Mouse (Mus musculus) small intestine, adult 2 months (tissue): Measurements from ENCODE around the gene Stk39. TPM values are rescaled to one million over a fixed set of nuclear protein-coding genes. Genes with fewer than 3 reads are reported as not detected.

Experiments
- H3K27ac ChIP-seq: fragments of 200-500 bp; 2 replicates; pipeline ENCODE4 v1.5.1; 2012; ENCODE audit warnings: low read depth, low read length, control low read depth, inconsistent platforms; ENCODE audit not compliant: insufficient read depth
- H3K27me3 ChIP-seq: fragments of 200-500 bp; 2 replicates; pipeline ENCODE4 v1.6.1; 2012; ENCODE audit warnings: mild to moderate bottlenecking, moderate library complexity, low read length, inconsistent platforms; ENCODE audit not compliant: control insufficient read depth, insufficient read depth
- H3K36me3 ChIP-seq: fragments of 200-500 bp; 2 replicates; pipeline ENCODE4 v1.6.1; 2012; ENCODE audit warnings: mild to moderate bottlenecking, low read length, control low read depth, inconsistent platforms; ENCODE audit not compliant: control insufficient read depth, insufficient read depth
- H3K4me1 ChIP-seq: fragments of 200-500 bp; 2 replicates; pipeline ENCODE4 v1.6.1; 2012; ENCODE audit warnings: low read length, inconsistent platforms, mixed read lengths; ENCODE audit not compliant: control insufficient read depth, insufficient read depth, insufficient read length
- H3K4me3 ChIP-seq: fragments of 200-500 bp; 2 replicates; pipeline ENCODE4 v1.5.1; 2012; ENCODE audit warnings: low read depth, mild to moderate bottlenecking, control low read depth, inconsistent platforms, low read length, moderate library complexity
- CTCF ChIP-seq: fragments of 200-500 bp; IDR thresholded peaks from 2 replicates; pipeline ENCODE4 v1.5.1; 2012; ENCODE audit warnings: low read depth, mild to moderate bottlenecking, control low read depth, inconsistent platforms, low read length, moderate library complexity, mixed read lengths; ENCODE audit not compliant: insufficient replicate concordance, insufficient read length; ENCODE audit errors: extremely low read depth
- POLR2A ChIP-seq: fragments of 200-500 bp; IDR thresholded peaks from 2 replicates; pipeline ENCODE4 v1.6.1; 2012; ENCODE audit warnings: low read depth, mild to moderate bottlenecking, control low read depth, inconsistent platforms, low read length, moderate library complexity
- WGBS: fragments of 180-500 bp; shearing (Covaris S2); methylation state at CpG from one replicate; pipeline ENCODE4 v1.1.7; 2018; 5-methylcytosine and 5-hydroxymethylcytosine counted together
- polyA plus RNA-seq: library from polyadenylated mRNA; depleted of rRNA; stranded (reverse); fragments of >200 nt; gene quantifications from 2 replicates; pipeline ENCODE4 v1.2.3, GENCODE M21; 2012

The Stk39 gene
- polyA plus RNA-seq, 1 experiment: 4.6 TPM

DNA sequence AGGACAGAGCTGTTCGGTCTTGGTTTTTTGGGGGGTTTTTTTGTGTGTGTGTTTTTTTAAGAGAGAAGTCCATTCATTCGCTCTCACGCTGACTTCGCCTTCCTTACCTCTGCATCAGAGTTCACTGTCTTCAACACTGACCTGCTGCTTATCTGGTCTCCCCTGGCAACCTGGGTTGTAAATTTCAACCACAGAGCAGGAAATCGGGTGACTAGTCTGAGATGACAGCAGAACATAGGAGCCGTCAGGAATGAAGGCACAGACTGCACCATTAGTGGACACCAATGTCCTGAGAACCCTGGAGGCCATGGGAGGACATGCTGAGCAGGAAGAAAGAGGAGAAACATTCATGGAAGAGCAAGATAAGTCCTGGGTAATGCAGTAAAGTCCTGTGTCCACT lies 51.1 kb downstream of the Stk39 start:
- peaks cover 25% of the 10 kb centered on the region for H3K4me1 ChIP-seq
- H3K36me3 ChIP-seq: no peaks in the 10 kb centered on the region
- peak overlapping the region; percentile 1; the same call in 1 of the 2 replicates for H3K4me3 ChIP-seq
- TF ChIP-seq CTCF: no peak
- no peak for TF ChIP-seq POLR2A
- peak overlapping the region; percentile 75 for H3K27ac ChIP-seq
- WGBS: 26% methylated on average over 6 of the region's 6 CpGs
- no peaks in the 10 kb centered on the region for H3K27me3 ChIP-seq

DNA sequence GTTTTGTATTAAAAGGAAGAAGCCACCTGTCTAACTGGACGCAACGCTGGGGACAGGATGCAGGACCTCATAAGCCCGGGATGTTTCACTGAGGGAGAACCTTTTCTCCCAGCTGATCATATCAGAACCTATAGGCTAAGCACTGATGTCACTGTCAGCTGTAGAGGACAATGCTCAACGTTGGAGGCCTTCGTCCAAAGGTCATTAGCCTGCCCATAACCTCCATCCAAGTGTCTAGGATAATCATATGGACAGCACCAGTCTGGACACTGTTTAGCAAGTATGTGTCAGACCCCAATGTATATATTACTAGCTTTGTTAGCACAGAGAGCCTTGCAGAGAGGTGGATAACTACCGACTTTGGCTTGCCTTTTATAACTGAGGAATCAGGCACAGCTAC lies 51.8 kb downstream of the Stk39 start:
- TF ChIP-seq CTCF (no peak), POLR2A (no peak)
- no peak overlapping the region for H3K4me3 ChIP-seq
- H3K27ac ChIP-seq: no peak overlapping the region; the same call in 1 of the 2 replicates
- peaks cover 18% of the 10 kb centered on the region for H3K4me1 ChIP-seq
- H3K36me3 ChIP-seq: no peaks in the 10 kb centered on the region
- no peaks in the 10 kb centered on the region for H3K27me3 ChIP-seq
- WGBS: 64% methylated on average over 6 of the region's 6 CpGs

DNA sequence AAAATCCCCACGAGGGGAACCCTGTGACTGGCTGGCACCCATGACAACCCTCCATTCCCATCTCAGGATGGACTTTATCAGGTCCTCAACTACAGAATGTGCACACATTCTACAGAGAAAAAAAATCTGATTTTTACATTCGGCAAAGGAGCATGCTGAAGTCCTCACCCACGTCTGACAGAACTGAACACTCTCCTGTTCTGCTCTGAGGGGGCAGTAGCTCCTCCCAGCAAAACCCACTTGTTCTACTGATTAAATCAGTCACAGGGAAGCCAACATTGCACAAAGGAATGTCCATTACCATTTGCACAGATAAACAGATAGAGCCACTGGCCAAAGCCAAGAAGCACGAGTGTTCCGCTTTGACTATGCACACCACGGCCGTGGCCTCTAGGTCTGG lies 52.3 kb downstream of the Stk39 start:
- TF ChIP-seq POLR2A: no peak
- Histone ChIP-seq H3K4me3 (no peak overlapping the region), H3K27ac (no peak overlapping the region), H3K27me3 (no peaks in the 10 kb centered on the region), H3K4me1 (peaks cover 14% of the 10 kb centered on the region), H3K36me3 (no peaks in the 10 kb centered on the region)
- 81% methylated on average over 7 of the region's 7 CpGs for WGBS

DNA sequence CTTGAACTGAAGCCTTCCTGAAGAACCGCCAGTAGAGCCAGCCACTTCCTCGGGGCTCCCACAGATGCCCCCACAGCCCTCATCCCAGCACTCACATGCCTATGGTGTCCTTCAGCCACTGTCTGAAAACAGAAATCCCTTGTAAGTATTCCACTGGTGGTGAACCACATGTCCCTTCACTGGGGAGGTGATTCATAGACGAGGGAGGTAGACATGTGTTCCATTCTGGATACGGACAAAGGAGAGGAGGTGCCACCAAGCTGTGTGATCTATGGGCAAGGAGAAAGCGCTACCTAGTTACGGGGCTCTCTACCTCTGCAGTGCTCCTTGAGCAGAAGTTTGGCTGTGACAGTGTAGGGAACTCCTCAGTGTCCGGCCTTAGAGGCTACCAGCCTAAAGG lies 52.9 kb downstream of the Stk39 start:
- H3K27ac ChIP-seq: no peak overlapping the region
- no peaks in the 10 kb centered on the region for H3K27me3 ChIP-seq
- H3K36me3 ChIP-seq: no peaks in the 10 kb centered on the region
- peaks cover 12% of the 10 kb centered on the region for H3K4me1 ChIP-seq
- H3K4me3 ChIP-seq: no peak overlapping the region
- TF ChIP-seq POLR2A: no peak
- no peak for TF ChIP-seq CTCF
- WGBS: 91% methylated on average over 7 of the region's 7 CpGs

DNA sequence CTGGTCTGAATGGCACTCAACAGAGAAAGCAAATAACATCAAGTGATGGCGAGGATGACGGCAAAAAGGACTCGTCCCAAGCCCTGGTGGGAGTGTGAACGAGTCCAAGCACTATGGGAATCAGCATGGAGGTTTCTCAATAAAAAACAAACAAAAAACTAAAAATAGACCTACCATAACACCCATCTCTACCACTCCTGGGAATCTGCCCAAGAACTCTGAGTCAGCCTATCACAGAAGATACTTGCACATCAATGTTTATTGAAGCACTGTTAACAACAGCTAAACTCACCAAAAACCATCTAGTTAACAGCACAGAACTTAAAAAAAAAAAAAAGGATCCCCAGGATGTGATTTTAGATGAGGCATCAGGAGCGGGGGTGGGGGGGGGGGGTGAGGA lies 55.0 kb downstream of the Stk39 start:
- Histone ChIP-seq H3K4me3 (no peak overlapping the region), H3K4me1 (peaks cover 9% of the 10 kb centered on the region), H3K27me3 (no peaks in the 10 kb centered on the region), H3K27ac (no peak overlapping the region), H3K36me3 (no peaks in the 10 kb centered on the region)
- 74% methylated on average over 5 of the region's 5 CpGs for WGBS
- no peak for TF ChIP-seq CTCF
- no peak for TF ChIP-seq POLR2A

DNA sequence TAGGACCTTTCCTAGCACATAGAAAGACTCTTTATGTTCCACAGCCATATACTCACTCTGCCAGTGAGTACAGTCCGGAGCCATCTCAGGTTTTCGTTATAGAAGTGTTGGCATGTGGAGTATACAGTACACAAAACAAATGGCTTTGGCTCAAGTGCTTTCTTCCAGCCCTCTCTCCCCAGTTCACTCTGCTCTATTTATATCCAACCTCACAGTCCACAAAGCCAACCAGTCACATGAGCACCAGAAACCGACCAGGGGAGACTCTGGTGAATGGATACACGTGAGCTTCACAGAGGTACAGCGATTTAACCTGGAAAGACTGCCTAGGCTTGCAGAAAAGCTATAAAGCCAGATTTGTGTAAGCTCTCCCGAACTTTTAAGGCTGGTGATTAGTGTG lies 56.4 kb downstream of the Stk39 start:
- H3K4me1 ChIP-seq: peaks cover 5% of the 10 kb centered on the region
- TF ChIP-seq CTCF (no peak), POLR2A (no peak)
- H3K36me3 ChIP-seq: no peaks in the 10 kb centered on the region
- no peaks in the 10 kb centered on the region for H3K27me3 ChIP-seq
- H3K4me3 ChIP-seq: no peak overlapping the region
- no peak overlapping the region for H3K27ac ChIP-seq
- 79% methylated on average over 6 of the region's 6 CpGs for WGBS

DNA sequence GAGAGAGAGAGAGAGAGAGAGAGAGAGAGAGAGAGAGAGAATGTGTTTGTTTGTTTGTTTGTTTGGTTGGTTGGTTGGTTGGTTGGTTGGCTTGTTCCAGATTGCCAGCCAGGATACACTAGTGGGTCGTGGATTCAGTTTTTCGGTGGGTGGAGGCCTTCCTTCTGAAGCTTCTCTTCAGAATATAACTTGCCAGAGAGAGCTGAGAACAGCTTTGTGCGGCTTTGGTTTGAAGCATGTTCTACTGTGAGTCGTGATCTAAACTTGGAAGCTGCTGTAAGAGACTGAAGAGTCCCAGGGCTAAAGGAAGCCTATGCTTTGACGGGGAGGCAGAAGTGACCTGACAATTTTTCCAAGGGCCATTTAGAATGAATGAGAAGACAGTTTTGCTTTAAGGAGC lies 59.9 kb downstream of the Stk39 start:
- Histone ChIP-seq H3K27ac (no peak overlapping the region), H3K27me3 (no peaks in the 10 kb centered on the region), H3K36me3 (no peaks in the 10 kb centered on the region), H3K4me1 (no peaks in the 10 kb centered on the region), H3K4me3 (no peak overlapping the region)
- TF ChIP-seq POLR2A (no peak), CTCF (no peak)
- WGBS: 89% methylated on average over 5 of the region's 5 CpGs

DNA sequence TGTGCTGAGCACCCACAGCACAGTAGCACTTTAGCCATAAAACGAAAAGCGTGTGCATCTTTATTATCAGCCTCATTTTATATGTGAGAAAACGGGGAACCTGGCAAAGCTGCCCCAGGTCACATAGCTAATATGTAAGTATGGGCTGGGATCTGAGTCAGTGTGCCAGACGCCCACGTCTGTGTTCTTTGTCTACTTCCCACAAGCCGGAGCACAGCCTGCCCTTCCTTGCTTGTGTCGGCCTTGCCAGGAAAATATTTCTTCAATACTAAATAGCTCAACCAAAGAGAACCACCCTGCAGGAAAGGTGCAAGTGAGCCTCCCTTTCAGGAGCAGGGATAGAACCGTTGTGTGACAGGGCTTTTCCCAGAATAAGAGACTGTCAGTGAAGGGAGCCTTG lies 60.9 kb downstream of the Stk39 start:
- TF ChIP-seq CTCF: no peak
- TF ChIP-seq POLR2A: no peak
- no peak overlapping the region for H3K4me3 ChIP-seq
- 83% methylated on average over 8 of the region's 8 CpGs for WGBS
- no peaks in the 10 kb centered on the region for H3K4me1 ChIP-seq
- no peak overlapping the region for H3K27ac ChIP-seq
- H3K36me3 ChIP-seq: no peaks in the 10 kb centered on the region
- no peaks in the 10 kb centered on the region for H3K27me3 ChIP-seq
